Mouse (Mus musculus) adrenal gland, postnatal 36 days (tissue): ENCODE measurements around the gene Olfr1324. TPM values are rescaled to one million over a fixed set of nuclear protein-coding genes. Genes with fewer than 3 reads are reported as not detected.
"Not testable (repeated sequence)": the region's sequence is repeated elsewhere in the genome, so short reads cannot be mapped to it uniquely, and the experiment has no call there.

Experiments
- DNase-seq, 2 experiments: peaks; one replicate each; pipeline ENCODE4 v3.0.0; 2021; ENCODE audit warnings: mixed read lengths in 1 of 2
- long read RNA-seq, 2 experiments: library from polyadenylated mRNA; stranded (forward); transcript quantifications; one replicate each; pipeline ENCODE4 v2.0.0; 2021; ENCODE audit warnings: borderline sequencing depth in 2 of 2
- total RNA-seq, 2 experiments: library from RNA; stranded (reverse); gene quantifications; 2 replicates each; pipeline ENCODE4 v1.2.3; 2021

Olfr1324 gene
- total RNA-seq: not detected
- long read RNA-seq, experiment 1: 0 reads
- long read RNA-seq, experiment 2: 0 reads

GRCm38 (mm10) chrX:50428398-50428797, at the start of gene Olfr1324:
Olfr1324 (minus strand) TSS chrX:50428498.
- DNase-seq: no peak

GRCm38 (mm10) chrX:50470341-50470740, 42.0 kb upstream of the Olfr1324 start:
- not testable (repeated sequence) for DNase-seq

- DNase-seq: no peak
Observed at GRCm38 (mm10) chrX:50456136-50456535, 27.8 kb upstream of the Olfr1324 start.

- DNase-seq: no peak
Observed at GRCm38 (mm10) chrX:50443352-50443751, 15.1 kb upstream of the Olfr1324 start.

- DNase-seq: no peak
Observed at GRCm38 (mm10) chrX:50442696-50443095, 14.4 kb upstream of the Olfr1324 start.

GRCm38 (mm10) chrX:50432499-50432898, 4.2 kb upstream of the Olfr1324 start:
- no peak for DNase-seq

GRCm38 (mm10) chrX:50427712-50428328, 478 bp downstream of the Olfr1324 start:
- DNase-seq: no peak

GRCm38 (mm10) chrX:50425899-50426436, 2.3 kb downstream of the Olfr1324 start:
- no peak for DNase-seq

GRCm38 (mm10) chrX:50410361-50410760, 17.9 kb downstream of the Olfr1324 start:
- DNase-seq: not testable (repeated sequence)

- DNase-seq: not testable (repeated sequence)
Observed at GRCm38 (mm10) chrX:50390616-50391015, 37.7 kb downstream of the Olfr1324 start.

- no peak for DNase-seq
Observed at GRCm38 (mm10) chrX:50374978-50375377, 53.3 kb downstream of the Olfr1324 start.
